Mouse (Mus musculus): ENCODE results near the gene Sumo2.

DNA sequence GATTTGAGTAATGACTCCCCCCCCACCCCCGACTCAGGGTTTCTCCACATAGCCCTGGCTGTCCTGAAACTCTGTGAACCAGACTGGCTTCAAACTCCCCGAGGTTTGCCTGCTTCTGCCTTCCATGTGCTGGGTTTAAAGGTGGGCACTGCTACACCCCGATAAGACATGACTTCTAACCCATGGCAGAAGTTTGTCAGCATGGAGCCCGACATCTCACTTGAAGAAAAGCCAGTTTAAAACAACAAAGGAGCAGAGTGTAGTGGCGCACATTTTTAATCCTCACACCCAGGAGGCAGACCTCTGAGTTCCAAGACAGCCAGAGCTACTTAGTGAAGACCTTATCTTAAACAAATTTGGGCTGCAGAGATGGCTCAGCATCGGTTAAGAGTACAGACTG is 43.7 kb downstream of the Sumo2 start:
- TF ChIP-seq CTCF (IDR thresholded peaks at IDR 0.05; ENCODE audit: low read depth) (no peak), EP300 (optimal IDR thresholded peaks at IDR 0.05) (no peak)
